25 mouse cellular contexts compared by ENCODE assay signal in genomic region chr7:144441976-144442375, GRCm38 (mm10).
"Had no signal": no experiment of that assay in that cellular context is flagged by ENCODE, and none has a peak within 500 bp of the region (broad histone marks: within the 10 kb centered on the region; RNA-seq: fewer than 3 reads in every experiment).

No protein-coding gene starts in this region.

- H3K9ac ChIP-seq: hindbrain, embryonic 12.5 days; hindbrain, embryonic 14.5 days; intestine, embryonic 15.5 days; kidney, embryonic 15.5 days; limb, embryonic 13.5 days; limb, embryonic 15.5 days; liver, embryonic 12.5 days had no signal

- H3K4me3 ChIP-seq: heart, adult 2 months; hindbrain, embryonic 10.5 days; hindbrain, embryonic 12.5 days; intestine, embryonic 15.5 days; kidney, embryonic 15.5 days; limb, embryonic 13.5 days; limb, embryonic 15.5 days; liver, embryonic 12.5 days had no signal

- H3K4me1 ChIP-seq: hindbrain, embryonic 10.5 days; hindbrain, embryonic 12.5 days; intestine, embryonic 15.5 days; kidney, embryonic 15.5 days; limb, embryonic 13.5 days; limb, embryonic 15.5 days had no signal

- H3K27me3 ChIP-seq: hindbrain, embryonic 12.5 days; intestine, embryonic 15.5 days; kidney, embryonic 15.5 days; limb, embryonic 13.5 days; limb, embryonic 15.5 days; liver, embryonic 12.5 days had no signal

- DNase-seq: gastrocnemius, postnatal 14 days; gastrocnemius, postnatal 36 days; heart, adult 11 months; heart, adult 2 months; heart, postnatal 10 days; heart, postnatal 4 days; kidney, adult 18-20 months; kidney, adult 8-10 months; kidney, postnatal 14 days; kidney, postnatal 36 days; layer of hippocampus, postnatal 36 days; left cerebral cortex, postnatal 4 days had no signal

- H3K9me3 ChIP-seq: hindbrain, embryonic 10.5 days; hindbrain, embryonic 12.5 days; intestine, embryonic 15.5 days; kidney, embryonic 15.5 days; limb, embryonic 13.5 days; limb, embryonic 15.5 days; liver, embryonic 12.5 days had no signal

- H3K27ac ChIP-seq: heart, adult 2 months; hindbrain, embryonic 10.5 days; hindbrain, embryonic 12.5 days; hindbrain, embryonic 14.5 days; intestine, embryonic 15.5 days; kidney, embryonic 15.5 days; kidney, postnatal 0 days; limb, embryonic 13.5 days; limb, embryonic 15.5 days; liver, embryonic 12.5 days had no signal

- H3K4me2 ChIP-seq: heart, embryonic 11.5 days; hindbrain, embryonic 12.5 days; hindbrain, embryonic 14.5 days; intestine, embryonic 15.5 days; kidney, embryonic 15.5 days; limb, embryonic 13.5 days; limb, embryonic 15.5 days; liver, embryonic 12.5 days had no signal

- ATAC-seq: hindbrain, embryonic 16.5 days; inflammation-experienced regulatory T-cells, adult 6 months; intestine, embryonic 15.5 days; intestine, postnatal 0 days; liver, embryonic 12.5 days had no signal
